Mouse (Mus musculus) erythroblast, embryonic 14.5 days (primary cell): ENCODE measurements around the gene Gm5426. TPM values are rescaled to one million over a fixed set of nuclear protein-coding genes. Genes with fewer than 3 reads are reported as not detected.

Experiments
- H3K27me3 ChIP-seq: 2 replicates; pipeline ENCODE4 v1.6.1; 2012; ENCODE audit warnings: inconsistent platforms; ENCODE audit not compliant: control insufficient read depth
- H3K36me3 ChIP-seq: 2 replicates; pipeline ENCODE4 v1.6.1; 2012; ENCODE audit warnings: mild to moderate bottlenecking, inconsistent platforms; ENCODE audit not compliant: control insufficient read depth
- H3K4me1 ChIP-seq: 2 replicates; pipeline ENCODE4 v1.6.1; 2012; ENCODE audit warnings: inconsistent platforms; ENCODE audit not compliant: control insufficient read depth
- H3K4me3 ChIP-seq: replicated peaks from 2 replicates; pipeline ENCODE3; 2012; ENCODE audit warnings: moderate library complexity, mild to moderate bottlenecking, inconsistent platforms
- H3K9me3 ChIP-seq: 2 replicates; pipeline ENCODE4 v1.6.1; 2012; ENCODE audit warnings: low read length, inconsistent platforms, mixed read lengths; ENCODE audit not compliant: control insufficient read depth
- GATA1 ChIP-seq: IDR thresholded peaks from 2 replicates; pipeline ENCODE4 v1.6.1; 2012; ENCODE audit warnings: low read length, inconsistent platforms, mixed read lengths
- TAL1 ChIP-seq: IDR thresholded peaks from 3 replicates; pipeline ENCODE4 v1.6.1; 2012; ENCODE audit warnings: low read length, inconsistent platforms, mixed read lengths
- polyA plus RNA-seq: library from polyadenylated mRNA; stranded (reverse); fragments of >175 nt; gene quantifications from 2 replicates; pipeline ENCODE4 v1.2.3, GENCODE M21; 2012

Gene Gm5426
- polyA plus RNA-seq, 1 experiment = not detected

DNA sequence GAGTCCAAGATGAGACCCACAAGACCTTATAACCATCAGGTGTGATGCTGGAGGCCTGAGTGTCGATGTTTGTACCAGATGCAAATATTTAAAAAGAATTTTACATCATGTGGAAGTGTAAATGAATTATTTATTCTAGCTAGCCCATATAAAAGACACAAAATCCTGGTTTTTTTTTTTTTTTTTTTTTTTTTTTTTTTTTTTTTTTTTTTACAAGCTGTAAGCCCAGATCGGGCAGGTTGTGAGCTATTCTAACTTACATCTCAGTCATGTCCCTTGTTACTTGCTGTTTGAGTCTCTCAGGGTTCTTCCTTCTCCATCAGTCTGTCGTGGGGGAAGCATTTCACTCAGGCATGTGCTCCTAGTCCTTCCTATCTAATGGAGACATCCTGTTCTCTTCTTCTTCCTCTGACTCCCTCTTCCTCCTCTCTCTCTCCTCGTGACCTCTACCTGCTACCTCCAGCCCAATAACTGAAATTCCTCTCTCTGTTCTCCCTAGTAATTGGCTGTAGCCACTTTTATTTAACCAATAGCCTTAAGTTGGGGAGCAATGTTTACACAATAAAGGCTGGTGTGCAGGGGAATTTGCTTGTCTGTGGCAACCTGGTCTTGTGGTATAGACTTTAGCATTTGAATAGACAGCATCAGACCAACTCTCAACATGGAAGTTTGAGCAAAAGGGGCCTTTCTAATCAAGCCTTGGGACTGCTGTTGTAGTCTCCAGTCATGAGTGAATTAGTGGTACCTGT is 29.3 kb upstream of the Gm5426 start:
- no peak for TF ChIP-seq TAL1
- no peak for TF ChIP-seq GATA1
- Histone ChIP-seq H3K36me3 (no peaks in the 10 kb centered on the region), H3K4me1 (peaks cover 6% of the 10 kb centered on the region), H3K9me3 (peaks cover 2% of the 10 kb centered on the region; the same call in 1 of the 2 replicates), H3K4me3 (no peak overlapping the region), H3K27me3 (no peaks in the 10 kb centered on the region)

DNA sequence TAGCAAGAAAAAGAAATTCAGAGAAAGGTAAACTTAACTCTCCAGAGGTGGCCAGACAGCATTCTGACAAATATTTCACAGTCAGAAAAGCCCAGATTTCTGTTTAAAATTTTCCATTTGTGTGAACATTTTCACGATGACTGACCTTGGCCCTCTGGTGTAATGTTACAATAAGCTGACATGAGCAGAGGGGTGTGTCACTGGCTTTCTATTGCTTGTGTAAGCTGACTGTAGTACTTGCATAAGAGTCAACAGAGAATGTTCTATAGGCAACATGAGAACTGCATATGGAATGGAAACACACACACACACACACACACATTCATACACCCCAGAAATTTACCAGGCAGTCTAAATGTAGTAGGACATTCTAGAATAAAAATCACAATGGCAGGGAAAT is 28.6 kb upstream of the Gm5426 start:
- H3K36me3 ChIP-seq = no peaks in the 10 kb centered on the region
- no peaks in the 10 kb centered on the region for H3K27me3 ChIP-seq
- no peak overlapping the region for H3K4me3 ChIP-seq
- TF ChIP-seq GATA1 = no peak
- TF ChIP-seq TAL1 = no peak
- peaks cover 6% of the 10 kb centered on the region for H3K4me1 ChIP-seq
- peaks cover 2% of the 10 kb centered on the region; the same call in 1 of the 2 replicates for H3K9me3 ChIP-seq

DNA sequence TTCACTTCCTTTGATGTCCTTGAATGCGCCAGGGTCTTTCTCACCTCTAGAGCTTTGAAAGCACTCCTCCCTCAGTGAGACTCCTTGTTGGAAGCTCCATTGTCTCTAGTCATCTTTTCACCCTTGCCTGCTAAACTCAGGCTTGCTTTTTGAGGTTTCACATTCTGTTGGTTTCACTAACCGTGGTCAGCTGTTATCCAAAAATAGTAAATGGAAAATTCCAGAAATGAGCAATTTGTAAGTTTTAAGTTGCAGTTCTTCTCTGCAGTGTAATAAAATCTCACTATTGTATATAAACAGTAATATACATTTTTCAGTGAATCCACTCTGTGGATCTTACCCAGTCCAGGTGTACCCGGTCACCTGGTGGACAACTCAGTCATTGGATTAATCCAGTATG is 21.1 kb upstream of the Gm5426 start:
- Histone ChIP-seq H3K4me3 (no peak overlapping the region), H3K27me3 (no peaks in the 10 kb centered on the region), H3K4me1 (no peaks in the 10 kb centered on the region), H3K36me3 (no peaks in the 10 kb centered on the region), H3K9me3 (peaks cover 2% of the 10 kb centered on the region; the same call in 1 of the 2 replicates)
- TF ChIP-seq GATA1 = no peak
- no peak for TF ChIP-seq TAL1

DNA sequence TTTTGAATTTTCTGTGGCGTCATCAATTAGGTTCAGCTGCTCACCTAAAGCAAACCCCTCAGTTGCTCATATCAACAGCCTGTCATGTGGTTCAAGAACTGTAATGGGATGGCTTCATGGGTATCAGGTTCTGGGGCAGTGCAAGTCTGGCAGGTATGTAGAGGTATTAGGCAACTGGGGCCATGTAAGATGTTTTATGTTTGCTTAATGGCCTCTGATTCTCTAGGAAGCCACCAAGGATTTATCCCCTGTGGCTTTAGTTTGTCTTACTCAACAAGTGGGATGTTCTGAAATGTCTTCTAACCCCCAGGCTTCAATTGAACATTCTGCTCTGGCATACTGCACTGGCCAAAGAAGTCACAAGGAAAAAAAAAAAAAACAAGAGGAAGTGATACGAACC is 15.6 kb upstream of the Gm5426 start:
- no peaks in the 10 kb centered on the region for H3K36me3 ChIP-seq
- TF ChIP-seq GATA1 (no peak), TAL1 (no peak)
- no peak overlapping the region for H3K4me3 ChIP-seq
- H3K27me3 ChIP-seq = no peaks in the 10 kb centered on the region
- no peaks in the 10 kb centered on the region; the same call in 1 of the 2 replicates for H3K4me1 ChIP-seq
- H3K9me3 ChIP-seq = no peaks in the 10 kb centered on the region

DNA sequence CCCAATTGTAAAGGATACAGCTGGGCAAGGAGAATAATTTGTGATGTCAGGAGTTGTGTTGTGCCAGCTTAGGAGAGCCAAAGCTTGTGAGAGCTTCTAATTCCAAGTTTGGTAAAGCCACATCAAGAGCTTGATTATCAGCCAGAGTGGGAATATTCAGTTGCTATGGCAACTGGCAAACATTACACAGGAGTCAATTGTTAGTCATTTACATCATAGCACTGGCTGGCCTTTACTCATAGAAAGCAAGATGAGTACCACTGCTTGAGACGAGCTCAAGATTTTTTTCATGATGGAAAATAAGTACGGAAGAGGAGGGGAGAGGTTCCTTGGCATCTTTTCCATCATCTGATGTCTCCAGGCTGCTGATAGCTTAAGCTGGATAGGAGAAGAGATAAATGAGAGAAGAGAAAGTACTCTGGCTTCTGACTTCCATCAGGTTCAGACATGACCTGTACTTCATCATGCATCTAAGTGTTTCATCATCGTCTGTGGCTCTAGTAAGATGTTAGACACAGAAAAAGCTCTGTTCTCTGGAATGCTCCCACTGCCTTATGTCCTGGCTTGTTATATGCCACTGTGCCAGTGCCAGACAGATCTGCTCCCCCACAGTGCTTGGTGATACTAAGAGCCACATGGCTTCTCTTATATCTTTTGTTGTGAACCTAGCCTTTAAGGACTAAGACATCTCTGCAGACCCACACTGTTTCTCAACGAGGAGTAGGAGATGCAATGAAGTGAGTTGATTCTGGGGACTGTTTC is 15.0 kb upstream of the Gm5426 start:
- no peak overlapping the region for H3K4me3 ChIP-seq
- H3K4me1 ChIP-seq = no peaks in the 10 kb centered on the region; the same call in 1 of the 2 replicates
- H3K9me3 ChIP-seq = no peaks in the 10 kb centered on the region
- no peaks in the 10 kb centered on the region for H3K27me3 ChIP-seq
- H3K36me3 ChIP-seq = no peaks in the 10 kb centered on the region
- no peak for TF ChIP-seq TAL1

DNA sequence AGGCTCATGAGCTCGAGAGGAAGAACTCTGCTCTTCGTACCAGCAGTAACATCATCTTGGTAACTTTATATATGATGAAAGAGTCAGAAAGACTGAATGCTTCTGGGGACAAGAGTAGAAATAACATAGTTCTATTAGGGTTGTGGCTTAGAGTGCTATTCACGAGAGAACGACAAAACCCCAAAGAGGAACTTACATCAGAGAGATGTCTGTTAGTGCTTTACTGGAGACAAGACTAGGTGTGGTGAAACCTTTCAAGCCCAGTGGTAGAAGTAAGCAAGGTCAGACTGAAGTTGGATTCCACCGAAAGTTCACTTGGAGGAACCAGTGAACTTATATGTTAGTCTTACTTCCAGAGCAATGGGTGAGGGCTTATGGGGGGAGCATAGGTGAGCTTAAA is 12.5 kb upstream of the Gm5426 start:
- Histone ChIP-seq H3K36me3 (no peaks in the 10 kb centered on the region), H3K9me3 (no peaks in the 10 kb centered on the region), H3K4me3 (no peak overlapping the region), H3K27me3 (no peaks in the 10 kb centered on the region), H3K4me1 (no peaks in the 10 kb centered on the region; the same call in 1 of the 2 replicates)
- TF ChIP-seq GATA1 = no peak

DNA sequence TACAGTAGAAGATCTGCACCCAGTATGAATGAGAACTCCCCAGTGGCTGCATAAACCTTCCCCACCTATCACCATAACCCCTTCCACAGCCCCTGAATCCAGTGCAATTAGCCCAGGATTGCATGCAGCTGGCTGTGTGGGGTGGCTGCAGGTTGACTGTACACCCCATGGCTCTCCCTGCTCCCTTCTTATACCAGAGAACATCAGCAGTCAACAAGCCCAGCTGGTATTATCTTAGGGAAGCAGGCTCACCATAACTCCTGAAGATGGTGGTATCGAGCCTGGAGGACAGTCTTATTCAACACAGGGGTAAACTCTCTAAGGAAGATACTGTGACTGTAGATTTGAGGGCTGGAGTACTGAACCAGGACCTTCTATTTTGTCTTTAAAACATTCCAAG is 12.1 kb upstream of the Gm5426 start:
- Histone ChIP-seq H3K4me3 (no peak overlapping the region), H3K36me3 (no peaks in the 10 kb centered on the region), H3K27me3 (no peaks in the 10 kb centered on the region), H3K4me1 (no peaks in the 10 kb centered on the region; the same call in 1 of the 2 replicates), H3K9me3 (no peaks in the 10 kb centered on the region)
- TF ChIP-seq GATA1 (no peak), TAL1 (no peak)

DNA sequence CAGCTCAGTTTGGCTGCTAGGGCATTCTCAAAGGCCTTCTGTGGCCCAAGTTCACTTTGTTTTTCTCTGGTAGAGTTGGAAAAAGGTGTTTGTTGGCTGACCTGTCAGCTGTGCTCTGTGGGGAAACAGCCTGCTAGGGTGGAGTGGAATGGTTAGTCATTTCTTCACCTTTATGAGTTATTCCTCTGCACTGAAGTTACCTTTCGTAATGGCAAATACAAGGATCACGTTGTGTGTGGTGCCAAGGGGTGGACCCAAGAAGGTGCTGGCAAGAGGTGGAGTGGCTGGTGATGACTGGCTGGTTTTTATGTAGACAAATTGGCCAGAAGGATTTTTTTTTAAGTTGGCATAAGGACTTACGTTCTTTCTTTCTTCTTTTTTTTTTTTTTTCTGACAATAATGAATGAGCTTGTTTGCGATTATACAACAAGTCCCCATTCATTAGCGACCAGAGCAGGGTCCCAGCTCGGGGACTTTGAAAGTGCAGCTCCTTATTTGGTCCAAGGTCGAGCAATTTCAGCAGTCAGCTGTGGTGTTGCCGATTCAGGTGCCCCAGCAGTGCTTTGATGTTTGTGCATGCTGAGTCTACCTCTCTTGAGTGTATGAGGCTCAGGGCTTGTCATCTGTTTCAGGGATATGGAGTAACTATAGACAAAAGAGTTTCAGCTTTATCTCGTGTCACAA is 10.5 kb upstream of the Gm5426 start:
- Histone ChIP-seq H3K36me3 (no peaks in the 10 kb centered on the region), H3K9me3 (no peaks in the 10 kb centered on the region), H3K4me1 (no peaks in the 10 kb centered on the region; the same call in 1 of the 2 replicates), H3K4me3 (no peak overlapping the region), H3K27me3 (no peaks in the 10 kb centered on the region)
- TF ChIP-seq GATA1 (no peak), TAL1 (no peak)

DNA sequence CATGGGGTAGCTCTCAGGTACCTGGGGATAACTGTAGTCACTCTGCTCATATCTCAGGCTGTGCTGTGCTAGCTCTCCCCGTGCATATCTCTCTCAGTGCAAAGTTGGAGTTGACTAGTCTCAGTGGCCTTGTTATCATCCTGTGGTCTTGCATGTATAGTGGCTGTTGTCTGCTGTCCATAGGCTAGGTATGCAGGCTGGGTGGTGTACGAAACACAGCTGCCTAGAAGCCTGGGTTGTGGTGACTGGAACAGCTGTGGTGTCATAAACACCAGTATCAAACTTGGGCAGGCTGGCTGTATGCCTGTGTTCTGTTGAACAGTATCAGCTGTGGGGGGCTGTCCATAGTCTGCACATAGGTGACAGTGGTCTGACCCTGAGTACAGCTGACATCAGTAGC is 7.2 kb upstream of the Gm5426 start:
- TF ChIP-seq GATA1 = no peak
- TF ChIP-seq TAL1 = no peak
- Histone ChIP-seq H3K27me3 (no peaks in the 10 kb centered on the region), H3K4me3 (no peak overlapping the region), H3K9me3 (no peaks in the 10 kb centered on the region), H3K4me1 (no peaks in the 10 kb centered on the region; the same call in 1 of the 2 replicates), H3K36me3 (no peaks in the 10 kb centered on the region)
